Mouse (Mus musculus) adipose tissue, adult 10 weeks (tissue): ENCODE measurements around the gene Iqcm. TPM values are rescaled to one million over a fixed set of nuclear protein-coding genes. Genes with fewer than 3 reads are reported as not detected.

Experiments
- polyA plus RNA-seq: library from polyadenylated mRNA; stranded (reverse); fragments of 350-450 nt; fragmentation: Illumina TruSeq; extraction: RNeasy Lipid Tissue Mini Kit (QIAGEN cat#74804); gene quantifications from one replicate; pipeline ENCODE4 v1.2.3, GENCODE M21; 2014; ENCODE audit warnings: low read depth, low replicate concordance

Gene Iqcm
- polyA plus RNA-seq, result 2.1 TPM

DNA sequence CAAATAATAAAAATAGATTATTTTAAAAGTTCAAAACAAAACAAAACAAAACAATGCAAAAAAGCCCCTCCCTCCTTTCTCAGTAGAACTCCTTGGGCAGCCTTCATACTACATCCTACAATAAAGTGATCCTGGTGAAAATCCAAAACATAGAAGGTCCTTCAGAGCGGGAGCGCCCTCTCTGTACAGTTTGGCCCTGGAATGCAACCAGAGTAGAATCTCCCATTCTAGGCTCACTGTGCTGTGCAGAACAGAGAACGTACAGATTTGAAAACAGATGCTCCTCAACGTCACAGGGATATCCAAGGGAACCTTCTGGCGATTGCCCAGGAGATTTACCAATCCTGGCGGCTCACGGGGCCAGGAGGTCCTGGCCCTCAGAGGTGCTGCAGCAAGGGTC lies at the start of gene Iqcm:
Iqcm (plus strand) TSS at position 301 of the 400 bp plus-strand sequence.

DNA sequence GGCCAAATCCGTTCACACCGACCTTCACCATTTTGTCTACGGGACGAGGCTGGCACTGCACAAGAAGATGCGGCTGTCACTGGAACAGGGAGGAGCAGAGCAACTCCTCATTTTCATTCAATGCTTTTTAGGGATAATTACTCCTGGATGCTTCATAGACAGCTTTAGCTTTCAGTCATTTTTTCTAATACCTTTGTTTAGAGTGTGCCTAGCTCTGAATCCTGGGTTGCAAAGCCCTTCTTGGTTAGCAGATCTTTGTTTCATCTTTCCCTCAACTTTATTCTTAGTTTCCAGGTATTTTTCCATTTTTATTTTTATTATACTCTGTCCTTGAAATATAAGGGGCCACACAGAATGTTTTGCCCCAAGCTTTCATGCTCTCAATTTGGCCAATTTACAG lies 42.0 kb upstream of the Iqcm start, which contains the start of gene Gm10358:
Gm10358 (minus strand) TSS at position 101 of the 400 bp plus-strand sequence.

Other genes with a start within 250 kb of the Iqcm start
- gene Rasd2, start 234.8 kb upstream of the Iqcm start, polyA plus RNA-seq, result 5.6 TPM
- gene Gm10358, start 42.1 kb upstream of the Iqcm start, polyA plus RNA-seq, result not detected